Mouse (Mus musculus) liver, embryonic 14.5 days (tissue): ENCODE data around the gene Klhdc8b.

Experiments
- CTCF ChIP-seq: IDR thresholded peaks from 2 replicates; pipeline ENCODE4 v1.5.1; 2016; ENCODE audit warnings: antibody characterized with exemption, low read depth, control low read depth
- EP300 ChIP-seq: IDR thresholded peaks from 2 replicates; pipeline ENCODE4 v1.6.1; 2016; ENCODE audit warnings: antibody characterized with exemption, low read depth

DNA sequence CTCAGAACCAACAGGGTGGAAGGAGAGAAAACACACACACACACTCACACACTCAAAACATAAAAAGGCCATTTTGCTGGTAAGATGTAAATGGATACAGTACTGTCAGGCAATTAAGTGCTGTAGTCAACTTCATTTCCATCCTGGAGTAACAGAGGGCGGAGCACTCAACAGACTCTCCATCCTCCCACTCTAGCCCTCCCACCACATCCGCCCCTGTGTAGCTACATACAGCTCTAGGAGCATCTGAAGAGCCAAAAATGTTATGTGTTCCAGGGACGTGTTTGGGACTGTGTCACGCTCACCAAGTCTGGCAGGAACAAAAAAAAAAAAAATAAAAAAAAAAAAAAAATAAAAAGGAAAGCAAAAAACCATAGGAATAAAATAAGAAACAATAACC, 58.3 kb downstream of the Klhdc8b start:
- no peak for TF ChIP-seq CTCF
- no peak for TF ChIP-seq EP300
